Mouse (Mus musculus): Measurements from ENCODE around the gene Sepsecs. TPM values are rescaled to one million over a fixed set of nuclear protein-coding genes. Genes with fewer than 3 reads are reported as not detected.

Gene Sepsecs
- polyA plus RNA-seq, 1 experiment from 2014 or later = 6.4 TPM

DNA sequence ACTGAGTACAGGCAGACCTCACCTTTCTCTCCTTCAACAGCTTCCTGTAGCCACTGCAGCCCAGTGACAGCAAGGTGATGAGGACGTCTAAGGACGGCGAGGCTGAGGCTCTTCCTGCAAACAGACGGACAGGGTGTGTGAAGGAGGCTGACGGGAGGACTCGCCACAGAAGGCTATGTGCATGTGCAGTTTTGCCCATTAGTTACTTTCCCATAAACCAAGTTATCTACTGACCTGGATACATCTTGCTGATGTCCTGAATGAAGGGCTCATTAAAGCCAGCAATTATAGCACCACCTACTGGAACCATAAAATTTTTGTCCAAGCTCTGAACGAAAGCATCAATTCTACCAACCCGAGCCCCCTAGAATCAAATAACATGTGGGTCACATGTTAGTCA is 13.5 kb downstream of the Sepsecs start:
- no peaks in the 10 kb centered on the region for H3K9me3 ChIP-seq (replicated peaks; ENCODE audit: control insufficient read depth, low read length)
- peaks cover 22% of the 10 kb centered on the region for H3K36me3 ChIP-seq (ENCODE audit: control insufficient read depth, insufficient read depth)
- no peak overlapping the region for H3K4me2 ChIP-seq (ENCODE audit: low read depth, low read length)
- no peak overlapping the region for H3K9ac ChIP-seq (ENCODE audit: low read length)
- 67% methylated on average over 8 of the region's 8 CpGs for WGBS
- H3K4me3 ChIP-seq (ENCODE audit: low read length) = no peak overlapping the region
- no peak for ATAC-seq (replicated peaks; ENCODE audit: extremely low read depth, insufficient read depth, low FRiP score)
- H3K27me3 ChIP-seq (ENCODE audit: control insufficient read depth, insufficient read depth, low read length) = no peaks in the 10 kb centered on the region
- H3K27ac ChIP-seq (ENCODE audit: low read length) = no peak overlapping the region
- H3K4me1 ChIP-seq (ENCODE audit: control insufficient read depth, insufficient read depth, low read length) = peaks cover 2% of the 10 kb centered on the region; the same call in 1 of the 2 replicates

DNA sequence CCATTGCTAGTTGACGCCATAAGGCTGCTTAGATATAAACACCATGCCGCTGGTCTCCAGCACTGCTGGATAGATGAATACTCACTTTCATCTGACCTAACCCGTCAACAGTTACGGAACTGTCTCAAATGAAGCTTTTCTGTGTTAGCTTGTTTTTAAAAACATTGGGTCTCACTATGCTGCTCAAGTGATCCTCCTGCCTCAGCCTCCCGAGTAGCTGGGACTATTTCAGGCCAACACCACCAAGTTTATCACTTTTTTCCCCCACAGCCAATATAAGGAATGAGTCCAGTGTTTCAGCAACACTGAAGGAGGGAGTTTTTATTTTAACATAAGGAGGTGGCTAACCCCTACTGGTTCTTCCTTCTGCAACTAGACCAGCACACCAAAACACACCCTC is 14.5 kb downstream of the Sepsecs start:
- ATAC-seq (replicated peaks; ENCODE audit: extremely low read depth, insufficient read depth, low FRiP score) = no peak
- Histone ChIP-seq H3K27me3 (ENCODE audit: control insufficient read depth, insufficient read depth, low read length) (no peaks in the 10 kb centered on the region), H3K9me3 (replicated peaks; ENCODE audit: control insufficient read depth, low read length) (no peaks in the 10 kb centered on the region), H3K4me1 (ENCODE audit: control insufficient read depth, insufficient read depth, low read length) (peaks cover 2% of the 10 kb centered on the region; the same call in 1 of the 2 replicates), H3K9ac (ENCODE audit: low read length) (no peak overlapping the region), H3K27ac (ENCODE audit: low read length) (no peak overlapping the region), H3K4me2 (ENCODE audit: low read depth, low read length) (no peak overlapping the region), H3K36me3 (ENCODE audit: control insufficient read depth, insufficient read depth) (peaks cover 19% of the 10 kb centered on the region), H3K4me3 (ENCODE audit: low read length) (no peak overlapping the region)
- WGBS = 87% methylated on average over 5 of the region's 5 CpGs

DNA sequence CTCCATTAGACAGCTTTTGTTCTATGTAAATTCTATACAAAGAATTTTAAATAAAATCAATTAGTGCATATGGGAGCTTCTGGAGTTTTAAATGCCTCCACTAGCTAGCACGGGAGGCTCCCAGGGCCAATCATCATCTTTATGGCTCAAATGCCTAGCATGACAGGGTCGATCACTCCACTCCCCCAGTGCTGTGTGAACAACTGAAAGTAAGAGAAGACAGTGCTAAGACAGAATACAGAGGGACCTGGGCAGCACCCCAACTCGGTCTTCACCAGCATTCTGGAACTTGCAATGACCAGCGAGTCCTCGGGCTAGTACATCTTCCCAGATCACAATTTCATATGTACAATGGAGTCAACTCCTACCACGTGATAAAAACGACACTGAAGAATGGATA is 16.9 kb downstream of the Sepsecs start:
- 89% methylated on average over 7 of the region's 7 CpGs for WGBS
- no peaks in the 10 kb centered on the region for H3K27me3 ChIP-seq (ENCODE audit: control insufficient read depth, insufficient read depth, low read length)

DNA sequence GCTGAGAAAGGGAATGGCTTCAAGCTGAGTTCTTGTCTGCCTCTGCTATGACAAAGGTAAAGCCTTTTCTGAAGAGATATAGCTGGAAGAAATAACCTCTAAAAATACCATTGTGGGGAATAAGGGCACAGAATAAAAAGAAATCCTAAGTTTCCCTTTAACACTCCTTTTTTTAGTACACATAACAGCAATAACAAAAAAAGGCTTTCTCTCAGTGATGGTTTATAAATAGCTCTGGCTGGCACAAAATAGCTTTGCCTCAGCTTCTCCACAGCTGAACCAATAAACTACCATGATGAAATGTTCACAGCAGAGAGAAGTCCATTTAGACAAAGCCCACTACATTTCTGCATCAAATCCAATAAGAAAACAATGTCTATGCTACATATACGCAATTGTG is 17.4 kb downstream of the Sepsecs start:
- peaks cover 2% of the 10 kb centered on the region; the same call in 1 of the 2 replicates for H3K4me1 ChIP-seq (ENCODE audit: control insufficient read depth, insufficient read depth, low read length)
- H3K27me3 ChIP-seq (ENCODE audit: control insufficient read depth, insufficient read depth, low read length) = no peaks in the 10 kb centered on the region
- peaks cover 16% of the 10 kb centered on the region for H3K36me3 ChIP-seq (ENCODE audit: control insufficient read depth, insufficient read depth)
- H3K9ac ChIP-seq (ENCODE audit: low read length) = no peak overlapping the region
- no peak for ATAC-seq (replicated peaks; ENCODE audit: extremely low read depth, insufficient read depth, low FRiP score)
- WGBS = 89% methylated on average over 1 of the region's 1 CpGs
- no peak overlapping the region for H3K4me2 ChIP-seq (ENCODE audit: low read depth, low read length)
- no peak overlapping the region for H3K4me3 ChIP-seq (ENCODE audit: low read length)
- no peak overlapping the region for H3K27ac ChIP-seq (ENCODE audit: low read length)
- no peaks in the 10 kb centered on the region for H3K9me3 ChIP-seq (replicated peaks; ENCODE audit: control insufficient read depth, low read length)

More for the DNA sequence above, 16.9 kb downstream of the Sepsecs start:
- H3K4me2 ChIP-seq (ENCODE audit: low read depth, low read length) = no peak overlapping the region
- no peak overlapping the region for H3K27ac ChIP-seq (ENCODE audit: low read length)
- peaks cover 16% of the 10 kb centered on the region for H3K36me3 ChIP-seq (ENCODE audit: control insufficient read depth, insufficient read depth)
- H3K9ac ChIP-seq (ENCODE audit: low read length) = no peak overlapping the region
- no peaks in the 10 kb centered on the region for H3K9me3 ChIP-seq (replicated peaks; ENCODE audit: control insufficient read depth, low read length)
- H3K4me3 ChIP-seq (ENCODE audit: low read length) = no peak overlapping the region
- no peak for ATAC-seq (replicated peaks; ENCODE audit: extremely low read depth, insufficient read depth, low FRiP score)
- peaks cover 2% of the 10 kb centered on the region; the same call in 1 of the 2 replicates for H3K4me1 ChIP-seq (ENCODE audit: control insufficient read depth, insufficient read depth, low read length)

DNA sequence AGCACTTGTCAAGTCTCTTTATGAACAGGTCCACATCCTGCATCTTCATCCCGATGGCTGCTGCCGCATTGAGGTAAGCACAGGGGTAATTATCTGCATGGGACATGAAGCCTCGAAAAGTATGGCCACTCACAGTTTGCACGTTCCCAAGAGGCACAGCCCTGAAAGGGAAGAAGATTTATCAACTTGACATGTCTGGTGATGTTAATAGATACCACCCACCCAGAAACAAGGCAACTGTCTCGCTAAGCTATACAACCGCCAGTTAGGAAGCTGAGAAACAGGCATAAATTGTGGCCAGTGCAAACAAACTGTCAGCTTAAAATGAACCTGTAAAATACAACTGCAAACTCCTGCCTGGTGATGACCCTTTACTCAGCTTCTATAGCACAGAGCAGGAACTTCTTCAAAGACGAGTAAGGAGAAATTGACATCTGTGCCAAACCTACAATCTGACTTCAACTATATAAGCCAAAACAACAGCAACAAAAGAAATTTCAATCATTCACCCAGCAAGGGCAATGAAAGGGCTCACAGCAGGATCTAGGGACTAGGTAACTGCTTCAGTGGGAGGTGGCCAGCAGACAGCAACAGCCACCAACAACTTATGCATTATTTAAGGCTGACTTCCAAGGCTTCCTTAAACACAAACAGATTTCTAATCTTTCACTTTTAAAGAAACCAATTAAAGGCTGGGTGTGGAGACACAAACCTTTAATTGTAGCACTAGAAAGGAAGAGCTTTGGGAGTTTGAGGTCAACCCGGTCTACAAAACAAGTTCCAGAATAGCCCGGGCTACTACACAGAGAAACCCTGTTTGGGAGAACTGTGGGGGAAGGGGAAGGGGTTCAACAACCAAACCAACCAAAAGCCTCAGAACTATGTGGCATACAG is 25.3 kb downstream of the Sepsecs start:
- H3K36me3 ChIP-seq (ENCODE audit: control insufficient read depth, insufficient read depth) = peaks cover 40% of the 10 kb centered on the region
- H3K9ac ChIP-seq (ENCODE audit: low read length) = no peak overlapping the region
- H3K4me2 ChIP-seq (ENCODE audit: low read depth, low read length) = no peak overlapping the region
- H3K4me1 ChIP-seq (ENCODE audit: control insufficient read depth, insufficient read depth, low read length) = no peaks in the 10 kb centered on the region
- H3K27me3 ChIP-seq (ENCODE audit: control insufficient read depth, insufficient read depth, low read length) = no peaks in the 10 kb centered on the region
- no peak overlapping the region for H3K27ac ChIP-seq (ENCODE audit: low read length)
- no peak overlapping the region for H3K4me3 ChIP-seq (ENCODE audit: low read length)
- ATAC-seq (replicated peaks; ENCODE audit: extremely low read depth, insufficient read depth, low FRiP score) = no peak
- no peaks in the 10 kb centered on the region for H3K9me3 ChIP-seq (replicated peaks; ENCODE audit: control insufficient read depth, low read length)
- WGBS = 76% methylated on average over 9 of the region's 9 CpGs

DNA sequence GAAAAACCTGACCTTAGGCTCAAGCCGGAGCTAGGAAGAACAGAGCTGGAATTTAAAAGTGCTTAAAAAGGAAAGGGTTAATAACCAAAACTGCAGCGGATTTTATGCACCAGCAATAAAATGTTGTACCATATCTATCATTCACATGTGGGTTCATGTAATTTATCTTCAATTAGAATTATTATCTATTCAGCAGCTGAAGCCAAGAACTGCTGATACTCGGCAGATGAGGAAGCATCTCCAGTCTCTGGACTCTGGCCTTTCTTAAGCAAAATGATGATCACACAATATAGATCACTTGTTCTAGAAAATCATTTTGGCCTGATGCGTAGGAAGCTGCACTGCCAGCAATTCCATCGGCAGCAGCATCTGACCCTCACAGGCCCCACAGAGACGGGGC is 27.8 kb downstream of the Sepsecs start:
- Histone ChIP-seq H3K4me1 (ENCODE audit: control insufficient read depth, insufficient read depth, low read length) (no peaks in the 10 kb centered on the region), H3K9me3 (replicated peaks; ENCODE audit: control insufficient read depth, low read length) (no peaks in the 10 kb centered on the region), H3K9ac (ENCODE audit: low read length) (no peak overlapping the region), H3K4me3 (ENCODE audit: low read length) (no peak overlapping the region), H3K36me3 (ENCODE audit: control insufficient read depth, insufficient read depth) (peaks cover 36% of the 10 kb centered on the region), H3K27me3 (ENCODE audit: control insufficient read depth, insufficient read depth, low read length) (no peaks in the 10 kb centered on the region), H3K4me2 (ENCODE audit: low read depth, low read length) (no peak overlapping the region), H3K27ac (ENCODE audit: low read length) (no peak overlapping the region)
- no peak for ATAC-seq (replicated peaks; ENCODE audit: extremely low read depth, insufficient read depth, low FRiP score)
- 93% methylated on average over 6 of the region's 6 CpGs for WGBS

DNA sequence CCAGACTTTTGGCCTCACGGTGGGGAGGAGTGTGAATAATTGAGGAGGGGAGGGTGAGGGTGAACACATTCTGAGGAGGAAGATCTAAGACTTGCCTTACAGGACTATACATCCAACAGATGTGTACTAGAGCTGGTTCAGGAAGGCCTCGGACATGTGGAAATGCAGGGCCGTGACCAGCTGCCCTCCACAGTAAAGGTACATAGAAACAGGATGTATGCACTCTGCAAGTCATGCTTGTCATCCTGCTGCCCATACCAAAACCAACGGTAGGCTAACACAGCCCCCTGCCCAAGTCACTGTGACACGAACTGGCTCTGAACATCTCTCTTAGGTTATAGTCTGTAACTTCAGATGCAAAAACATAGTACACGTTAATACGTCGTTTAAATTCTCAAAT is 30.6 kb downstream of the Sepsecs start:
- ATAC-seq (replicated peaks; ENCODE audit: extremely low read depth, insufficient read depth, low FRiP score) = no peak
- no peaks in the 10 kb centered on the region for H3K27me3 ChIP-seq (ENCODE audit: control insufficient read depth, insufficient read depth, low read length)
- no peak overlapping the region for H3K4me3 ChIP-seq (ENCODE audit: low read length)
- no peak overlapping the region for H3K9ac ChIP-seq (ENCODE audit: low read length)
- 89% methylated on average over 8 of the region's 8 CpGs for WGBS
- H3K4me2 ChIP-seq (ENCODE audit: low read depth, low read length) = no peak overlapping the region
- H3K4me1 ChIP-seq (ENCODE audit: control insufficient read depth, insufficient read depth, low read length) = no peaks in the 10 kb centered on the region
- no peaks in the 10 kb centered on the region for H3K9me3 ChIP-seq (replicated peaks; ENCODE audit: control insufficient read depth, low read length)
- peaks cover 16% of the 10 kb centered on the region for H3K36me3 ChIP-seq (ENCODE audit: control insufficient read depth, insufficient read depth)
- no peak overlapping the region for H3K27ac ChIP-seq (ENCODE audit: low read length)

DNA sequence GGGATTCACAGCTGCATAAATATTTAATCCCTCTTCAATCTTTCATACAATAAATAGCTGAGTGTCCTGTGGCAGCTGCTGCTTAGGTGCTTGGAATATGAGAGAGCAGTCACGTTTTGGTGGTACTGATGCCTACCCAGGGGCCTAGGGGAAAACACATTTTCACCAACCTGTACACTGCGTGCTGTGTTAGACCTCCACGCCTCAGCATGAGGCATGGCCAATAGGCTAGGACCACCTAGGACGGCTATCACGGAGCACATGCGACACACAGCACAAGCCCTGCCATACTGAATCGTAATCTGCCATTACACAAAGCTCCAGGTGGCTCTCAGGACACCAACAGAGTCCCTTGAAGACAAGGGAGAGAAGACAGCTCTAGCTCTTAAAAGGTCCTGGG is 31.5 kb downstream of the Sepsecs start:
- 89% methylated on average over 7 of the region's 7 CpGs for WGBS
- Histone ChIP-seq H3K9me3 (replicated peaks; ENCODE audit: control insufficient read depth, low read length) (no peaks in the 10 kb centered on the region), H3K27me3 (ENCODE audit: control insufficient read depth, insufficient read depth, low read length) (no peaks in the 10 kb centered on the region), H3K9ac (ENCODE audit: low read length) (no peak overlapping the region), H3K36me3 (ENCODE audit: control insufficient read depth, insufficient read depth) (peaks cover 7% of the 10 kb centered on the region), H3K4me3 (ENCODE audit: low read length) (no peak overlapping the region), H3K4me1 (ENCODE audit: control insufficient read depth, insufficient read depth, low read length) (no peaks in the 10 kb centered on the region), H3K27ac (ENCODE audit: low read length) (no peak overlapping the region), H3K4me2 (ENCODE audit: low read depth, low read length) (no peak overlapping the region)
- no peak for ATAC-seq (replicated peaks; ENCODE audit: extremely low read depth, insufficient read depth, low FRiP score)

DNA sequence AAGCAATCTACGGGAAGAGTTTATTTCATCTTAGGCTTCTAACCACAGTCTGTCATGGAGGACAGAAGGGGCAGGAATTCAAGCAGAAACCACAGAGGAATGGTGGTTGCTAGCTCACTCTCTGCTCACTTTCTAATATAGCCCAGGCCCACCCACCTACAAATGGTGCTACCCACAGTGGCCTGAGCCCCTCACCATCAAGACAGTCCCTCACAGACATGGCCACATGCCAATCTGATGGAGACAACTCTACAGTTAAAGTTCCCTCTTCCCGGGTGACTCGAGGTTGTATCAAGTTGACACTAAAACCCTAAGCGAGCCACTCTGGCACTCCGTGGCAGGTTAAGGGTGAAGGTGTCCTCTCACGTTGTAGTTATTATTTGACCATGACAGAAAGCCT is 32.6 kb downstream of the Sepsecs start:
- 79% methylated on average over 6 of the region's 6 CpGs for WGBS
- Histone ChIP-seq H3K4me3 (ENCODE audit: low read length) (no peak overlapping the region), H3K4me2 (ENCODE audit: low read depth, low read length) (no peak overlapping the region), H3K27me3 (ENCODE audit: control insufficient read depth, insufficient read depth, low read length) (no peaks in the 10 kb centered on the region), H3K9me3 (replicated peaks; ENCODE audit: control insufficient read depth, low read length) (no peaks in the 10 kb centered on the region), H3K9ac (ENCODE audit: low read length) (no peak overlapping the region), H3K27ac (ENCODE audit: low read length) (no peak overlapping the region), H3K4me1 (ENCODE audit: control insufficient read depth, insufficient read depth, low read length) (no peaks in the 10 kb centered on the region), H3K36me3 (ENCODE audit: control insufficient read depth, insufficient read depth) (peaks cover 3% of the 10 kb centered on the region; the same call in 1 of the 2 replicates)
- no peak for ATAC-seq (replicated peaks; ENCODE audit: extremely low read depth, insufficient read depth, low FRiP score)
